10 mouse cellular contexts compared by ENCODE assay signal in genomic region chr5:49525242-49525612, GRCm38 (mm10). TPM values are rescaled to one million over a fixed set of nuclear protein-coding genes. Genes with fewer than 3 reads are reported as not detected.
DNase-seq lines count a peak whose midpoint lies in the region; ATAC-seq lines count a peak whose summit lies in the region.
"Had no signal": no experiment of that assay in that cellular context is flagged by ENCODE, and none has a peak within 500 bp of the region (broad histone marks: within the 10 kb centered on the region; RNA-seq: fewer than 3 reads in every experiment).

No protein-coding gene starts in this region.

- intact Hi-C loops in heart, postnatal 36 days (cut with DNase I): no loop called here

- H3K36me3 ChIP-seq in heart, embryonic 15.5 days: no peaks in the 10 kb centered on the region
- H3K36me3 ChIP-seq in forebrain, embryonic 13.5 days (ENCODE audit: poor library complexity, severe bottlenecking): no peaks in the 10 kb centered on the region

- peak overlapping the region; percentile 92 for H3K4me2 ChIP-seq in heart, embryonic 15.5 days
- peak overlapping the region; percentile 98 for H3K4me2 ChIP-seq in forebrain, embryonic 13.5 days

- H3K4me1 ChIP-seq in heart, embryonic 15.5 days (replicated peaks): peaks cover 8% of the 10 kb centered on the region
- H3K4me1 ChIP-seq in forebrain, embryonic 13.5 days: peaks cover 8% of the 10 kb centered on the region; the same call in 1 of the 2 replicates

- H3K9ac ChIP-seq in heart, embryonic 15.5 days: no peak overlapping the region
- H3K9ac ChIP-seq in forebrain, embryonic 13.5 days: no peak overlapping the region

- H3K9me3 ChIP-seq in heart, embryonic 15.5 days (replicated peaks): no peaks in the 10 kb centered on the region
- H3K9me3 ChIP-seq in forebrain, embryonic 13.5 days (replicated peaks): no peaks in the 10 kb centered on the region

- ATAC-seq in heart, embryonic 15.5 days (replicated peaks; ENCODE audit: insufficient number of reproducible peaks, insufficient read depth, low FRiP score, low read depth): no peak
- peak; percentile 35; the same call in 1 of the 2 replicates for ATAC-seq in forebrain, embryonic 13.5 days

- H3K27me3 ChIP-seq in heart, embryonic 15.5 days: peaks cover 24% of the 10 kb centered on the region
- peaks cover 13% of the 10 kb centered on the region for H3K27me3 ChIP-seq in forebrain, embryonic 13.5 days
- H3K27me3 ChIP-seq: CH12.LX had no signal

- H3K27ac ChIP-seq in heart, embryonic 15.5 days: no peak overlapping the region
- H3K27ac ChIP-seq in forebrain, embryonic 13.5 days: no peak overlapping the region

- DNase-seq in heart, postnatal 36 days: no peak
- peak; percentile 75 for DNase-seq in brain, adult 2 months (ENCODE audit: low read depth, low spot score)
- peak; percentile 14 to 49 for DNase-seq in kidney, postnatal 36 days
- peak; percentile 46 to 47 for DNase-seq in right cerebral cortex, postnatal 10 days (ENCODE audit: low spot score in 2 of 2)
- no peak for DNase-seq in embryo, embryonic 10 days (ENCODE audit: low spot score)
- no peak for DNase-seq in T-cell, adult 2 months (ENCODE audit: low spot score)

- H3K4me3 ChIP-seq in heart, embryonic 15.5 days: peak overlapping the region; percentile 54; the same call in 1 of the 2 replicates
- no peak overlapping the region; the same call in 1 of the 2 replicates for H3K4me3 ChIP-seq in forebrain, embryonic 13.5 days

- 46% methylated on average over 4 of the region's 4 CpGs for WGBS in heart, embryonic 15.5 days
- 70% methylated on average over 4 of the region's 4 CpGs for WGBS in forebrain, embryonic 13.5 days

RNA-seq across cellular contexts. Expression of gene Kcnip4, which starts 0.5 kb away (rescaled TPM):
- 0.45 and 1.0 TPM in 2 replicates for polyA plus RNA-seq in heart, embryonic 15.5 days (2015; fragmentation: Nextera tagmentation; extraction: Ambion mirVana)
- total RNA-seq in heart, postnatal 36 days (2021): not detected
- 2.4 and 3.0 TPM in 2 replicates for polyA plus RNA-seq in forebrain, embryonic 13.5 days (2015; fragmentation: Nextera tagmentation; extraction: Ambion mirVana)
- total RNA-seq: CH12.LX had no signal
- polyA plus RNA-seq: spleen, adult 2 months had no signal

Comparison
In these comparisons a context has a peak if more than half of its experiments do, and no peak if none do; other contexts are left out.
1. DNase-seq: peak in brain, adult 2 months (single experiment), kidney, postnatal 36 days (2 of 2) and right cerebral cortex, postnatal 10 days (2 of 2); none in heart, postnatal 36 days (0 of 2), embryo, embryonic 10 days (single experiment) and T-cell, adult 2 months (single experiment).